Mouse (Mus musculus) adrenal gland, postnatal 10 days (tissue): ENCODE results near the gene Stra6l. TPM values are rescaled to one million over a fixed set of nuclear protein-coding genes. Genes with fewer than 3 reads are reported as not detected.

Source experiments
- DNase-seq: peaks from one replicate; pipeline ENCODE4 v3.0.0; 2021; ENCODE audit warnings: mixed read lengths
- total RNA-seq, 2 experiments: library from RNA; stranded (reverse); gene quantifications; 2 replicates each; pipeline ENCODE4 v1.2.3; 2021

The Stra6l gene
- total RNA-seq, 2 experiments from 2014 or later = 4.8 to 8.1 TPM

DNA sequence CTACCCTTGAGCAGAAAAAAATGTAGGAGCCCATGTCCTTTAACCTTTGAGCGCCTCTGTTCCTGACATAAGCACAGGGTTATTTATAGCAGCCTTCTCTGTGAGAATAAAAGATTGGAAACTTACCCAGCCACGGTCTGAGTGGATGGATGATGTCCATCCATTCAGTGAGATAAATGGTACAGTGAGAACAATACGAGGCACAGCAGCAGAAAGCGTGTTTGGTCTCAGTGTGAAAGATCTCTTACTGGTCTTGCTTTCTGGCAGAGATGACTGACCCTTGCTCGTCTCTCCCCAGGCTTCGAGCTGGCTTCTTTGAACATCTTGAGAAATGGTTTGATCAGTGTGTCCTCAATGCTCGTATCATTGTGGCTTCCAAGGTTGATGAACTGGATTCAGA lies 68.6 kb downstream of the Stra6l start:
- no peak for DNase-seq

DNA sequence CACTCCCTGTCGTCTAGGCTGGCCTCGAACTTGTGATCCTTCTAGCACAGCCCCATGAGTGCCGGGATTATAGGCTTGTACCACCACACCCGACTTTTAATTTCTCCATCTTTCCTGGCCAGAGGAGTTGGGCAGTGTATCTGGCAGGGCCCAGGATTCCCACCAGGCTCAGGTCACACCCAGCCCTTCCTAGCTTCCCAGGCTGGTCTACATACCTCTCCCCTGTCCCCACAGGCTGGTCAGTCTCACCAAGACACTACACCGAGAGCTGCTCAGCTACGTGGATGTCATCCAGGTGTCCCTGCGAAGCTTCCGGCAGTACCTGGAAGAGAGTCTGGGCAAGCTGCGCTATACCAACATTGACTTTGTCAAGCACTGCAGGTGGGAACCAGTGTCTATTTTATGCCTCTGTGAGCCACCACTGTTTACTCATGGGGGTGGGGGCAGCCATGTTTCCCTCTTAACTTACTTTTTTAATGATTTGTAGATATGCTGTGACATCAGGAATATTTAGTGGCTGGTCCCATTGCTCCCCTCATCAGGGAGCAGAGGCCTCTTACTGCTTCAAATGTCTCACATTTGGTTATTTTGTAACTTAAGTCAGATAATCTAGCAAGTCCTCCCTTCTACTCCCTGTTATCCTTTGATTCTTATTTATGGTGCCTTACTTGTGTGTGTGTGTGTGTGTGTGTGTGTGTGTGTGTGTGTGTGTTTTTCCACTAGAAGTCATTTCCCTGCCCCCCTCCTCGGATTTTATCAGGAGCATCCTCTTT lies 73.4 kb downstream of the Stra6l start:
- no peak for DNase-seq

- DNase-seq = no peak
These were observed 75.5 kb downstream of the Stra6l start for GRCm38 (mm10) chr4:45924011-45924410.

GRCm38 (mm10) chr4:45928561-45928960 lies 80.1 kb downstream of the Stra6l start:
- peak; percentile 34 for DNase-seq

Other genes starting within 250 kb of the Stra6l start
- gene Aldh1b1, start 49.6 kb upstream of the Stra6l start, total RNA-seq = 10 to 100 TPM; 22.1 to 28.1 TPM
- under 1 TPM in 1 of 2 experiments, not detected in 1; 0.12 TPM for gene Igfbpl1, start 21.7 kb upstream of the Stra6l start, total RNA-seq
- under 1 TPM; 0.06 to 0.09 TPM for gene Ccdc180, start 41.6 kb downstream of the Stra6l start, total RNA-seq
- gene Tdrd7, start 116.7 kb downstream of the Stra6l start, total RNA-seq = 10 to 100 TPM; 16.8 to 21.0 TPM
- gene Tmod1, start 190.3 kb downstream of the Stra6l start, total RNA-seq = 10 to 100 TPM in 1 of 2 experiments, 1 to 10 TPM in 1; 6.9 to 22.7 TPM